Mouse (Mus musculus) left cerebral cortex, adult 9 months (tissue): ENCODE measurements around the gene Lin37.
A peak's percentile ranks its signal among the peaks of the same experiment; 100 is the strongest.

Source experiments
- DNase-seq, 2 experiments: peaks; one replicate each; pipeline ENCODE4 v3.0.0; 2022; ENCODE audit warnings: low spot score in 2 of 2

The Lin37 gene

DNA sequence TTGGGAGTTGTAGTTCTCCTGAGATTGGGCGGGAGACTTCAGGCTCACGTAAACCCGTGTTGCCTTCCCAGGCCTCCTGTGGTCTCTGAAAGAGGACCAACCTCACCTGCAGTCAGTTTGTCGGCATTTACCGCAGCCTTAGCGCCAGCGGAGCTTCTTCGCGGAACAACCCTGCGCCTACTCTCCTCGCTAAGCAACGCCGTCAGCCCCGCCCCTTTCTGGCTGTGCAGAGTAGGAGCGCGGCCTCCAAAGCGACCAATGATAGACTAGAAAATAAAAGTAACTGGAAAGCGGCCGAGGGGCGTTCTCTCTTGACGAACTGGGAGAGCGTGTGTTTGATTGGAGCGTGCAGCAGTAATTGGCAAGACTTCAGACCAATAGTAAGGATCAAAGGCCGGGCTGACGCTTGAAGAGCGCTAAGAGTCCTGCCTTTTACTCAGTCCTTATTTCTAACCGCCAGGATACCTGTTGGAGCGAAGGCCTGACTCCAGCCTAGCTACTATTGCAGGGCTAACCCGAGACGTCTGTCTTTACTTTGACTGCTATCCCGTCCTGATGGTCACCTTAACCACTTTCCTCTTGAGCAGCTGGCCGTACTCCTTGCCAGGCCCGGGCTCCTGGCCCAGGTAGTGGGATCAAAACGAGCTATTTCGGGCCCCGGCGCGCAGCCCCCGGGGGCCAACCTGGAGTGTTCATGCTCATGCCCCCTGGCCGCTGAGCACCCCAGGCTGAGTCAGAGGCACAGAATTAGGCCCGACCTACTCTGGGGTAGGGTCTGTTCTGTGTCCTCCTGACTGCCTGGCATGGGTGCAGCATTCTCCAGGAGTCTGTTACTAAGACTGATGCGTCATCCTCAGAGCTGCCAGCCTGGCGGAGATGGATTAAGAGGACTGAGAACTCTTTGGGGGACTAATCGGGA, 7.3 kb downstream of the Lin37 start, which contains the start of the genes Hspb6 and Proser3:
TSS of gene Hspb6 (plus strand) at position 77 of the 919 bp plus-strand sequence.
TSS of gene Proser3 (minus strand) at position 198 of the 919 bp plus-strand sequence.
- DNase-seq: peak; percentile 93 to 98

DNA sequence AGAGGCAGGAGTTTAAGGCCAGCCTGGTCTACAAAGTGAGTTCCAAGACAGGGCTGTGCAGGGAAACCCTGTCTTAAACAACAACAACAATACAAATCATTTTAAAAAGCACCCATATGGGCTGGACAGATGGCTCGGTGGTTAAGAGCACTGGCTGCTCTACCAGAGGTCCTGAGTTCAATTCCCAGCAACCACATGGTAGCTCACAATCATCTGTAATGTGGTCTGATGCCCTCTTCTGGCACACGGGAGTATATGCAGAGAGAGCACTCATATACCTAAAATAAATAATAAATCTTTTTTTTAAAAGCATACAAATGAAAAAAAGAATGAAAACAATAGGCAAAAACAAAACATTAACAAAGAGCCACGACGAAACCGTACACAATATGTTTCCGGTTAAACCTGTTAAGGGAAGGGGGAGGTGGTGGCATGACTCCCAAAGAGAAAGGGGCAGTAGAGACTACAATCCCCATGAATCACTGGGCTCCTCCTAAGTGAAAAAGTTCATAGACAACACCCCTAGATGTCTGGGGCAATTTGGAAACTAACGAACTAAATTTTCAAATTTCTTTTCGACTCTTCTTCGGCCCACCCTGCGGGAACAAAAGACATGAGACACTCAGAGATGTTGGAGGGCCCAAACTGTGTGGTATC, 8.1 kb downstream of the Lin37 start:
- DNase-seq: no peak

DNA sequence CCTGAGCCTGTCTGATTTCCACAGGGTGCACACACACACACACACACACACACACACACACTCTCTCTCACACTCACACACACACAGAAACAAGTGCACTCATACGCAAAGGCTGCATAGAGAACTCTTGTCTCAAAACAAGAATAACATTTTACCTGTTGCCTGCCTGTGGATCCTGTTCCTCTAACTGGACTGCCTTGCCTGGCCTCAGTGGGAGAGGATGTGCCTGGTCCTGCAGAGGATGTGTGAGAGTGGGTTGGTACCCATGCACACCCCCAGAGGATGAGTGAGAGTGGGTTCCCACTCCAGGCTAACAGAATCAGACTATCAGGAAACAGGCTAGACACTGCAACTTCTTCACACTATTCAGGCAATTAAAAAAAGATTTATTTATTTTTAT, 9.0 kb downstream of the Lin37 start:
- DNase-seq: no peak

DNA sequence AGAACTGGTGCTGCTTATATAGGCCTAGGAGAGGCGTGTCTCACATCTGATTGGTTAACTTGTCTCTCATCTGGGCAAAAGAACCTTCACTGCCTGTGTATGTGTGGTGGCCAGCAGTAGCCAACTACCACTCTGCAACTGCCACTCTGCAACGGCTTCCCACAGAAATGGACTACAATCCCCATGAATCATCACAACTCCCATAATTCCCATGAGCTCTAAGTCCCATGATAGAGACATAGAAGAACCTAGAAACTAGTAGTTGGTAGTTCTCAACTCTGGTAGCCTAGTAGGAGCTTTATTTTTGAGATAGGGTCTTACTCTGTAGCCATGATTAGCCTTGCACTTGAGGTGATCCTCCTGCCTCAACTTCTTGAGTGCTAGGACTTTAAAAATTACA, 9.8 kb downstream of the Lin37 start:
- DNase-seq: no peak

- DNase-seq: no peak
Measured at GRCm38 (mm10) chr7:30544327-30544726, 15.3 kb downstream of the Lin37 start.

DNA sequence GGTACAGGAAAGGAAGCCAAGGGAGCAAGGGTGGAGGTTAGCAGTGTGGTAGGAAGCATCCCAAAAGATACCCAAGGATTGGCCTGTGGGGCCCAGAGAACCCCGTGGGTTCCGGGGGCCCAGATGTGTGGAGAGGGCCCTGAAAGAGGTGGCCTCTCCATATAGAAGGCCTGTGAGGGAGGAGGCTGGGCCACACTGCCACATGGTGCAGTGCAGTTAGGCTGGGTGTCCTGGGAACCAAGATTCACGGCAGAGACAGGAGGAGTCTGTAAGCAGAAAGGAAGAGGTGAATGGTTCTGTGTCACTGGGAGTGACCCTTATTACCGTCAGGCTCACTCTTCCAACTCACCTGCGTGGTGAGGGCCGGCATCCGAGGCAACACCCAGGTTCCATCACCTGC, 19.1 kb downstream of the Lin37 start:
- DNase-seq: no peak

DNA sequence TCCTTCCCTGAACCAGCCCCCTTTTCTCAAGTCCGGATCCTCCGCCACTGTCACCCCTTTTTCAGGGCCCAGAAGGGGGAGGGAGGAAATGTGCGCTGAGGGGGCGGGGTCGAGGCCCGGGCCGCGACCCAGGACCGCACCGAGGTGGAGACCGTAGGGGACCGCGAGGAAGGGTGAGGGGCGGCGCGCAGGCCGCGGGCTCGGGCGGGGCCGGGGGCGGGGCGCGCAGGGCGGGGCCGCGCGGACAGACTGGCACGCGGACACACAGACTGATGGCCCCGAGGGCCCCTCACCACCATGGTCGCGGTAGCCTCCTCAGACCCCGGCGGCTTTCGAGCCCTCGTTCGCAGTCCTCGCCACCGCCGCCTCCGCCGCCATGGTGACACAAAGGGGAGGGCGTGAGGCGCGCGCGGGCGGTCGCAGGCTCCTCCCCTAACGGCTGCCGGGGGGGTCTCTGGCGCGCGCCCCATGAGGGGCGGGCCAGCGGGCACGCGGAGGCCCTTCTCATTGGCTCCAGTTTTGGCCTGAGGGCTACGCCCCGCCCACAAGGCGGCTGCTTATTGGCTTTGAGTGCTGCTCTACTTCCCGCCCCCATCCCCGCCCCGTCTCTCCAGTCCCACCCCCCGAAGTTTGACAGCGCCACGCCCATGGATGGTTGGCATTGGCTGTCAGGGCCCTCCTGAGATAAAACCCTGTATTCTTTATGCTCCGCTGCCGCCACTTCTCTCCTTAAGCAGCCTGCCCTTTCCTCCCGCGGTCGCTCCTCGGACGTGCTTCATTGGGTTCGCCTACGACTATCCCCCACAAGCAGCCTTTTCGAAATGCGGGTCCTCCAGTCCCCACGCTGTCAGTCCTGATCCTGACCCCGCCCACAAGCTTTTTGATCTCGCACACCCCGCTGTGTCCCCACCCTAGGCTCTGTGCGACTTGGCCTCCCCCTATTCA, 24.7 kb downstream of the Lin37 start, which contains the start of gene Arhgap33:
TSS of gene Arhgap33 (minus strand) at position 428 of the 945 bp plus-strand sequence.
- peak; percentile 92 to 97 for DNase-seq

DNA sequence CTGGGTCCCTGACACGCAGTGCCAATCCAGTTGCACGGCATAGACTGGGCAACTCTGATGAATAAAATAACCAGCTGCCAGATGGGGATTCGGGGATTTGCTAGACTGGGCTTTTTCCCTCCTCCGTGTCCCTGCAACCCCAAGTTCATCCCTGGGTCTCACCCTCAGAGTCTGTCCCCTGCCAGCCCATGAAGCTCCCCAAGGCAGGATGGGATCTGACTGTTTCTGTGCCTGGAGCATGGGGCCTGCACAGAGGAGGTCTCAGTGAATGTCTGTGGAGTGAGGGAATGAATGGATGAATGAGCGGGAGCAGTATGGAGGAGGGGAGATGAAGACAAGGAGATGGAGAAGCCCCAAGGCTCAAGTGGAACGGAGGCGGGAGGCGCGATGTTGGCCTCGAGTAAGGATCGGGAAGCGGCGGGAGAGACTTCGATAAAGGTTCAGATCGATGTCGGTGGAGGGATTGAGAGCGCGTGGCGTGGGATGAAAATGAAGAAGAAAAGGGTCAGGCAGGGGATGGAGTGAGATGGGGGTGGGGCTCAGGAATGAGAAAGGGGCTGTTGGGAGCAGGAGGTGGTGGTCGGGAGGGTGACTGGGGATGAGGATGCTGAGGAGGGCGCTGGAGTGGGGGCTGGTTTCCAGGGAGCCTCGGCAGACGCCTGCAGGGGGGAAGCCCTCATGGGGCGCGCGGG, 25.6 kb downstream of the Lin37 start:
- DNase-seq: peak in 1 of 2 experiments; percentile 57

DNA sequence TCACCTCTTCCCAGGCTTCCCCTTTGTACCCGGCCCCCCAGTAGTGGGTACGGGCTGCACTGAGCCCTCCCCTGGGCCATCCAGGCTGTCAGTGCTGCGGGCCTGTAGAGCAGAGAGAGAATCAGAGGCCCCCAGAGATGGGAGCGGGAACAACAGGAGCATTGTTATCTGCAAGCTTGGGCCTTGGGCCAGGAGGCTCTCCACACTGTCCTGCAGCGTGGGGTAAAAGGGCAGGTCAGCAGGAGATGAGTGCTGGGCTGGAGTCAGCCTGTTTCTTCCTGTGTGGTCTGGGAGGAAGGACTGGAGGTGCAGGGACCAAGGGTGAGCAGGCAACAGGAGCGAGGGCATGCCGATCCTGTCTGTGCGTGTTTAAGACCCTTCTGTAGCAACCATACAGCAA, 26.7 kb downstream of the Lin37 start:
- no peak for DNase-seq

DNA sequence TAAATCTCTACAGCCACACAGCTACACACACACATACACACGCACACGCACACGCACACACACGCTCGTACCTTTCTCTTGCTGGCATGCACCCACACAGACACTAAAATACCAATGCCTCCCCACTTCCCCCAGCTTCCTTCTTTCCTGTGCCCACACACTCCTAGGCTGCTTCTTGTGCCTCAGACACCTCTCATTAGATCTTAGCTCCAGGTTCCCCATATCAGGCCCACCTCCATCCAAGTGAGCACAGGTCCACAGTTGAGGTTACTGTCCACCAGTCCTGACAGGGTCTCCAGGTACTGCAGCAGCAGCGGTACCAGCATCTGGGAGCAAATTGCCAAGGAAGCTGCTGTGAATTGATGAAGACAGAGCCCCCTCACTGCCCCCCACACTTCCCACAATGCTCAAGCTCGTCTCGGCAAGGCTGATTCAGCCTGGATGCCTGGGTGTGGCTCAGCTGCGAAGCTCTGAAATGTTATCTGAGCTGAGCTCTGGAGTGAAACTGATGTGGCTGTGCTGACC, 28.3 kb downstream of the Lin37 start:
- DNase-seq: peak; percentile 80 to 83

DNA sequence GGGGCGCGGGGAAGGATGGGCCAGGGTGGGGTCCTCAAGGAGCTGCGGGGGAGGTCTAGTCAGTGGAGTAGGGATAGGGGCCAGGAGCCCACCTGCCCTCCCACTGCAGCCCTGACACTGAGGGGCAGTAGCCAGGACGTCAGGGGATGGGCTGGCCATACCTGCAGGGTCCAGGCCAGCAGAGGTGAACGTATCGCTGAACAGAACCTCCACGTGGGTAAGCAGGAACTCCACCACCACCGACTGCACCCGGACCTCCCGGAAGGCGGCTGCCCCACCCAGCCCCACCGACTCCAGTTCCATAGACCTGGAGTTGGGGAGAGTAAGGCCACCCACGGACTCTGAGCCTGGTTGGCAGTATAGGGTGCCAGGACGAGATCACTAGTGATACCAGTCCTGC, 32.7 kb downstream of the Lin37 start:
- DNase-seq: no peak

DNA sequence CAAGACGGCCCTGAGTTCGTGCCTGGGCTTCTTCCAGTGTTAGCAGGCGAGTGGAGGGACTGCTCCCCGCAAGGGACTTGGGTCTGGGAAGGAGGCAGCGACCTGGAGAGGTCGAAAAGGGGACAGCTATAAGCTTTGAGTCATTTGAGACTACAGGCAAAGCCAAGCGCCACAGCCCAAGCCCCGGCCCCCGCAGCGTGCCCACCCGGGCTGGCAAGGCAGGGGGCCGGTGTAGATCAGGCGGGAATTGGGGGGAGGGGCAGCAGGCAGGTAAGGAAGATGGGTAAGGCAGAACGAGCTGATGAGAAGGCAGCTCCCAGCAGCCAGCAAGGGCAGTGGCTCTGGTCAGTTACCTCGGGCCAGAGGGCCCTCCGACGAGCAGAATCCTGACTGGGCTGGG, 33.2 kb downstream of the Lin37 start:
- DNase-seq: no peak

GRCm38 (mm10) chr7:30525954-30526353, 33.7 kb downstream of the Lin37 start:
- DNase-seq: no peak

DNA sequence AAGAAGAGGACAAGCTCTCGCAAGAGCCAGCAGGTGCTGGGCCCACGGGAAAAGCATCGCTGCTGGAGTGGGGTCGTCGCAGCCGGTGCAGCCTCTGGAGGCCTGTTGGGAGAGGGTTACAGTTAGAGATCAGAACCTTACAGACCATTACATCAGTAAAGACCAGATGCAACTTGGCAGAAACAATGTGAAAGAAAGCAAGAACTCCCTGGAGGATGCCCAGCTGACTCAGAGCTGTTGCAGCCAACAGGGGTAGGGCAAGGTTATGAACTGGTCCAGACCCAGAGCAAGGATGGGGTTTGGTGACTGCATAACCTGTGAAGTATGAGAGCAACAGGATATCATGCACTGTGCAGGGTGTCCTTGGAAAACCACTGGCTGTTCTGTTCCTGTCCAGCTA, 35.2 kb downstream of the Lin37 start:
- DNase-seq: no peak

GRCm38 (mm10) chr7:30522871-30523270, 36.8 kb downstream of the Lin37 start:
- no peak for DNase-seq

DNA sequence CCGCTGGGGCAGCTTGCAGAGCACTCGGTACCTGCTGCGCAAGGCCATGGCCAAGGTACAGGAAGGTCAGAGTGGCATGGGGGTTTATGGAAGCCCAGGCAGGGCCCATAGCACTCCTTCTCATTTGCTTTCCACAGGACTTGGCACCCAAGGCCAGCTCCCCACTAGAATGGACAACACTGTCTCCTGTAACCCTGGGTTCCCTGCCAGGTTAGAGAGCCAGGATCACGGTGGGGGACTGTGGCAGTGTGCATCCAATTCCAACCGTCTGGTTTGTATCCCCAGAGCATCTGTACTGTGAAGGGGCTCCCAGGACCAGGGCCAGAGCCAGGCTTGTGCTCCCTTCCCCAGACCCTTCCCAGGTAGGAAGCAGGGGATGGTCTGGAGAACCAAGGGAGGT, 38.8 kb downstream of the Lin37 start:
- DNase-seq: no peak

- DNase-seq: no peak
Measured at GRCm38 (mm10) chr7:30520396-30520795, 39.2 kb downstream of the Lin37 start.

DNA sequence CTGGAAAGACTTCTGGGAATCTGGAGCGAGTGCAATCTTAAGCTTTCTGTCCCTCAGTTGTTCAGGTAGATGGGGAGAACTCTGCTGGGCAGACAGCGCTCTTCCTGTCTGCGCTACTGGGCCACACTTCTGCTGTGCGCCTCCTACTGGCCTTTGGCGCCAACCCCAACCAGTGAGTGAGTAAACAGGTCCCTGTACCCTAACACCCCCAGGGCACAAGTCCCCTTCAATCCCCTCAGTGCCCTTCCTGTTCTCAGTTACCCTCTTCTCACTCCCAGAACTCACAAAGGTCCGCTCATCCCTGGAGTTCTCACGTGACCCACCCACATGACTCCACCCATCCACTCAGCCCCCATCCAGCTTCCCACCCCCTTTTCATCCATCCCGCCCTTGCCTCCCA, 41.3 kb downstream of the Lin37 start:
- DNase-seq: no peak

GRCm38 (mm10) chr7:30515003-30515760, 44.5 kb downstream of the Lin37 start:
- DNase-seq: no peak

DNA sequence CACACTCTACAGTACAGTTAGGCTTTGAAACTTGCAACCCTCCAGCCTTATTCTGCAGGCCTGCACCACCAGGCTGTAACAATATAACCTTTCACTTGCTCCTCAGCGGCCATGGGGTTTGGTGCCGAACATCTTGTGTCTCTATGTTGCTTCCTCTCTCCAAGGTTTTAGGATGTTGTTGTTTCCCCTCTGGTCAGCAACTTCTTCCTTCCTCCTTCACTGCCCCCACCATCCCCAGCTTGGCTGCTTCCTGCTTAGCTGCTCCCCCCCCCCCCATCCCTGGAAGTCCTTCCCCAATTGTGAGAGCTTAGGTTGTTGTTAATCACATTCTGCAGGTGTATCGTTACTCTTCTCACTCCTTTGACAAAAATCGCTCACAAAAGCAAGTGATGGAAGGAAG, 51.6 kb downstream of the Lin37 start:
- no peak for DNase-seq
